Comparison of ENCODE assay signal across 8 mouse cellular contexts in the genomic region with DNA sequence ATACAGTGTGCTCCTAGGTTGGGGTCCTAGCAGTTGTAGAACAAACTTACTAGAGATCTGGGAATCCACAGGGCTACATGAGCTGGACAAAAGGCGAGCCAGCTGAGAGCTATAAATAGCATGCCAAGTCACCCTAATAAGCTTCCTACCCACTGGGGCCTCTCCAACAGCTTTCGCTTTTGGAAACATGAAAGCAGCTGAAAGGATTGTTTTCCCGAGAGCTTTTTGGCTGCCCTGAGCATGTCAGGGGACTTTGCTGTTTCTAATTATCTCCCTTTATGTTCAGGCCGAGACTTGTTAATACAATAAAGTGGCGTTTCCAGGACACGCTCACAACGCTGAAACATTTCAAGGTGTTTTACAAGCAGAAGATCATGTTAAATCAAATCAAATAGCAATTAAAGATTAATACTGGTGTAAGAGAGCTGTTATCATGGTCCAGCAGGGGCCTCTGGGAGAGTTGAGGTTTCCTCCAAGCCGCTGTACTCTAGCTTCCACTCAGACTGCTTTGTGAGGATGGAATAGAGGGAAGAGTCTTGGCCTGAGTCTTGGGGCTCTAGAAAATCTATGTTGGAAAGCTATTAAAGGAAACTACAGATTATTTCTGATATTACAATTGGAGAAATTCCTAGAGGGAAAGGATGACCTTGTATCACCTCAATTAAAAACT.
DNase-seq lines count a peak whose midpoint lies in the region; ATAC-seq and TF ChIP-seq lines count a peak whose summit lies in the region.

No protein-coding gene starts in this region.

- peak; percentile 23 for DNase-seq in adrenal gland, postnatal 14 days
- peak; percentile 41 to 63 for DNase-seq in cerebellum, adult 18-20 months
- peak; percentile 89 for DNase-seq in forebrain, embryonic 14.5 days (ENCODE audit: low spot score)
- peak; percentile 68 to 69 for DNase-seq in heart, postnatal 10 days
- peak; percentile 87 for DNase-seq in limb, embryonic 14.5 days (ENCODE audit: low spot score)
- DNase-seq in ovary, postnatal 36 days (ENCODE audit: low spot score), result peak; percentile 4
- DNase-seq in spleen, adult 12 weeks (ENCODE audit: low spot score), result no peak

- H3K4me1 ChIP-seq in forebrain, embryonic 14.5 days (ENCODE audit: control insufficient read depth, insufficient read depth, low read length), result peaks cover 7% of the 10 kb centered on the region
- peaks cover 6% of the 10 kb centered on the region for H3K4me1 ChIP-seq in limb, embryonic 14.5 days (ENCODE audit: control insufficient read depth, insufficient read depth, low read length)

- H3K36me3 ChIP-seq in forebrain, embryonic 14.5 days (ENCODE audit: control insufficient read depth, insufficient read depth, low read length), result no peaks in the 10 kb centered on the region
- H3K36me3 ChIP-seq in limb, embryonic 14.5 days (ENCODE audit: control insufficient read depth, insufficient read depth, low read length), result no peaks in the 10 kb centered on the region

- intact Hi-C loops in heart, postnatal 10 days (cut with DNase I), result no loop called here

- H3K4me3 ChIP-seq in forebrain, embryonic 14.5 days (ENCODE audit: low read depth, low read length), result no peak overlapping the region
- no peak overlapping the region for H3K4me3 ChIP-seq in limb, embryonic 14.5 days (replicated peaks; ENCODE audit: low read length)

- H3K27me3 ChIP-seq in forebrain, embryonic 14.5 days (replicated peaks; ENCODE audit: control insufficient read depth, insufficient read depth, low read length), result 0 out of 2 replicates have a peak, but pooled peaks cover 3% of the 10 kb centered on the region
- no peaks in the 10 kb centered on the region for H3K27me3 ChIP-seq in limb, embryonic 14.5 days (ENCODE audit: control insufficient read depth, insufficient read depth, low read length)

- no peaks in the 10 kb centered on the region for H3K9me3 ChIP-seq in forebrain, embryonic 14.5 days (replicated peaks; ENCODE audit: control insufficient read depth, low read length)
- no peaks in the 10 kb centered on the region for H3K9me3 ChIP-seq in limb, embryonic 14.5 days (ENCODE audit: control insufficient read depth, low read length)

- no peak for TF ChIP-seq POLR2A in limb, embryonic 14.5 days (IDR thresholded peaks at IDR 0.05; ENCODE audit: borderline replicate concordance, extremely low read depth, insufficient read depth, insufficient read length)

- no peak overlapping the region; the same call in 1 of the 2 replicates for H3K4me2 ChIP-seq in forebrain, embryonic 14.5 days (ENCODE audit: low read length)
- no peak overlapping the region for H3K4me2 ChIP-seq in limb, embryonic 14.5 days (replicated peaks; ENCODE audit: low read depth, low read length, severe bottlenecking)

- 4% methylated on average over 8 of the region's 8 CpGs for WGBS in forebrain, embryonic 14.5 days
- WGBS in limb, embryonic 14.5 days, result 6% methylated on average over 8 of the region's 8 CpGs

- H3K27ac ChIP-seq in forebrain, embryonic 14.5 days (ENCODE audit: low read depth, low read length), result peak overlapping the region; percentile 40; the same call in 1 of the 2 replicates
- 0 out of 2 replicates have a peak overlapping the region, but pooled peaks have one; percentile 3 for H3K27ac ChIP-seq in limb, embryonic 14.5 days (replicated peaks; ENCODE audit: low read depth, low read length)

- peak; percentile 87 for ATAC-seq in forebrain, embryonic 14.5 days
- peak; percentile 88 for ATAC-seq in limb, embryonic 14.5 days (ENCODE audit: low FRiP score, low read depth)
- ATAC-seq in monocyte, adult 5-6 weeks (replicated peaks; ENCODE audit: insufficient number of reproducible peaks, low FRiP score, low TSS enrichment, poor library complexity, severe bottlenecking), result no peak

- no peak overlapping the region for H3K9ac ChIP-seq in forebrain, embryonic 14.5 days (ENCODE audit: low read length)
- no peak overlapping the region for H3K9ac ChIP-seq in limb, embryonic 14.5 days (ENCODE audit: low read depth, low read length, severe bottlenecking)
